16 mouse cellular contexts compared by ENCODE assay signal in the genomic region with DNA sequence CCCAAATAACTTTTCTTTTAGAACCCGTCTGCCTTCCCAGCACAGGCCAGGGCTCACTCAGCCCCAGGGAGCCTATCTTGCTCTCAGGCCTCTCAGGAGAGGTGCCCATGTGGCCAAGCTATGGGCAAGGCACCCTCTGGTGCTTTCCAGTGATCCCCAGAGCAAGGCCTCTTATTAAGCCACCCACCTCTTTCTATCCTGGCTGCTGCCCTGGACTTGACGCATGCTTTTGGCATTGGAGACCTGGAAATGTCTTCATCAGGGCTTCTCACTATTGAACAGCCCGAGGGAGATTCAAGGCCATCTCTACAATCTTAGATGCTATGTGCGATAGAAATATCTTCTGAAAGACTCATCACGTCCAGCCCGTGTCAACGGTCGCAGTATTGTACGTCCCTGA.
A peak's percentile ranks its signal among the peaks of the same experiment; 100 is the strongest.
DNase-seq lines count a peak whose midpoint lies in the region; ATAC-seq lines count a peak whose summit lies in the region.
"Had no signal": no experiment of that assay in that cellular context is flagged by ENCODE, and none has a peak within 500 bp of the region (broad histone marks: within the 10 kb centered on the region; RNA-seq: fewer than 3 reads in every experiment).

No protein-coding gene starts in this region.

- no peak overlapping the region for H3K4me2 ChIP-seq in forebrain, embryonic 16.5 days (ENCODE audit: low read length)
- H3K4me2 ChIP-seq in lung, embryonic 15.5 days: no peak overlapping the region
- no peak overlapping the region for H3K4me2 ChIP-seq in heart, embryonic 14.5 days (ENCODE audit: low read length)
- H3K4me2 ChIP-seq in stomach, embryonic 15.5 days: no peak overlapping the region

- H3K27me3 ChIP-seq in forebrain, embryonic 10.5 days (ENCODE audit: poor library complexity, severe bottlenecking): no peaks in the 10 kb centered on the region
- H3K27me3 ChIP-seq in forebrain, embryonic 16.5 days (replicated peaks; ENCODE audit: control insufficient read depth, insufficient read depth, low read length): no peaks in the 10 kb centered on the region
- no peaks in the 10 kb centered on the region for H3K27me3 ChIP-seq in lung, embryonic 15.5 days
- no peaks in the 10 kb centered on the region for H3K27me3 ChIP-seq in heart, embryonic 14.5 days (ENCODE audit: control insufficient read depth, insufficient read depth, low read length)
- no peaks in the 10 kb centered on the region for H3K27me3 ChIP-seq in stomach, embryonic 15.5 days (replicated peaks)
- H3K27me3 ChIP-seq: megakaryocyte, embryonic 14.5 days had no signal

- H3K27ac ChIP-seq in forebrain, embryonic 10.5 days: peak overlapping the region; percentile 56
- H3K27ac ChIP-seq in forebrain, embryonic 16.5 days (ENCODE audit: low read length): no peak overlapping the region
- H3K27ac ChIP-seq in lung, embryonic 15.5 days: peak overlapping the region; percentile 37
- peak overlapping the region; percentile 54 to 57 for H3K27ac ChIP-seq in heart, embryonic 14.5 days (replicated peaks in 1 of 2; ENCODE audit: control insufficient read depth in 1 of 2, insufficient read depth in 1 of 2, low read depth in 2 of 2, low read length in 2 of 2)
- H3K27ac ChIP-seq in stomach, embryonic 15.5 days: peak overlapping the region; percentile 51; the same call in 1 of the 2 replicates
- H3K27ac ChIP-seq: liver, embryonic 14.5 days had no signal

- WGBS in forebrain, embryonic 10.5 days: 90% methylated on average over 9 of the region's 9 CpGs
- 89% methylated on average over 9 of the region's 9 CpGs for WGBS in forebrain, embryonic 16.5 days
- 74% methylated on average over 9 of the region's 9 CpGs for WGBS in lung, embryonic 15.5 days
- 38% methylated on average over 9 of the region's 9 CpGs for WGBS in heart, embryonic 14.5 days
- WGBS in stomach, embryonic 15.5 days: 89% methylated on average over 9 of the region's 9 CpGs

- H3K4me3 ChIP-seq in forebrain, embryonic 10.5 days: no peak overlapping the region
- H3K4me3 ChIP-seq in forebrain, embryonic 16.5 days (replicated peaks; ENCODE audit: low read length): no peak overlapping the region
- H3K4me3 ChIP-seq in lung, embryonic 15.5 days: no peak overlapping the region
- no peak overlapping the region for H3K4me3 ChIP-seq in heart, embryonic 14.5 days (ENCODE audit: control insufficient read depth in 1 of 2, insufficient read depth in 1 of 2, low read depth in 1 of 2, low read length in 2 of 2)
- H3K4me3 ChIP-seq in stomach, embryonic 15.5 days (replicated peaks): no peak overlapping the region
- H3K4me3 ChIP-seq: erythroblast, embryonic 14.5 days; megakaryocyte, embryonic 14.5 days had no signal

- no peaks in the 10 kb centered on the region for H3K36me3 ChIP-seq in forebrain, embryonic 10.5 days (replicated peaks)
- no peaks in the 10 kb centered on the region for H3K36me3 ChIP-seq in forebrain, embryonic 16.5 days (ENCODE audit: control insufficient read depth, insufficient read depth)
- no peaks in the 10 kb centered on the region for H3K36me3 ChIP-seq in lung, embryonic 15.5 days
- peaks cover 75% of the 10 kb centered on the region for H3K36me3 ChIP-seq in heart, embryonic 14.5 days (ENCODE audit: control insufficient read depth, insufficient read depth, low read length)
- no peaks in the 10 kb centered on the region for H3K36me3 ChIP-seq in stomach, embryonic 15.5 days
- H3K36me3 ChIP-seq: G1E had no signal

- H3K4me1 ChIP-seq in forebrain, embryonic 10.5 days: peaks cover 16% of the 10 kb centered on the region
- no peaks in the 10 kb centered on the region for H3K4me1 ChIP-seq in forebrain, embryonic 16.5 days (replicated peaks; ENCODE audit: control insufficient read depth, insufficient read depth, low read length)
- H3K4me1 ChIP-seq in lung, embryonic 15.5 days: peaks cover 34% of the 10 kb centered on the region
- peaks cover 28 to 63% of the 10 kb centered on the region in 2 experiments for H3K4me1 ChIP-seq in heart, embryonic 14.5 days (ENCODE audit: control insufficient read depth in 2 of 2, insufficient read depth in 2 of 2, low read length in 2 of 2)
- H3K4me1 ChIP-seq in stomach, embryonic 15.5 days: peaks cover 15% of the 10 kb centered on the region

- no peaks in the 10 kb centered on the region for H3K9me3 ChIP-seq in forebrain, embryonic 10.5 days
- no peaks in the 10 kb centered on the region for H3K9me3 ChIP-seq in forebrain, embryonic 16.5 days (ENCODE audit: control insufficient read depth, low read length)
- no peaks in the 10 kb centered on the region for H3K9me3 ChIP-seq in lung, embryonic 15.5 days
- no peaks in the 10 kb centered on the region for H3K9me3 ChIP-seq in heart, embryonic 14.5 days (ENCODE audit: control insufficient read depth, low read length)
- H3K9me3 ChIP-seq in stomach, embryonic 15.5 days: no peaks in the 10 kb centered on the region
- H3K9me3 ChIP-seq: megakaryocyte, embryonic 14.5 days had no signal

- DNase-seq in forebrain, embryonic 10.5 days (ENCODE audit: extremely low spot score, low spot score): no peak
- no peak for DNase-seq in lung, postnatal 4 days
- DNase-seq in frontal cortex, postnatal 36 days (ENCODE audit: low spot score in 2 of 2): no peak
- DNase-seq in adrenal gland, postnatal 4 days (ENCODE audit: low spot score in 2 of 2): no peak
- DNase-seq: B cell, adult 2 months; cerebellum, postnatal 25 days; gastrocnemius, postnatal 36 days; spleen, adult 18-20 months had no signal

- no peak overlapping the region for H3K9ac ChIP-seq in forebrain, embryonic 16.5 days (replicated peaks; ENCODE audit: low read depth, low read length)
- H3K9ac ChIP-seq in lung, embryonic 15.5 days: no peak overlapping the region
- peak overlapping the region; percentile 54 for H3K9ac ChIP-seq in heart, embryonic 14.5 days (ENCODE audit: low read length)
- H3K9ac ChIP-seq in stomach, embryonic 15.5 days: no peak overlapping the region
- H3K9ac ChIP-seq: liver, embryonic 14.5 days had no signal

- ATAC-seq in forebrain, embryonic 16.5 days: no peak
- no peak for ATAC-seq in lung, embryonic 15.5 days (ENCODE audit: borderline replicate concordance, extremely low read depth, low FRiP score, low TSS enrichment)
- ATAC-seq in heart, embryonic 14.5 days (ENCODE audit: insufficient number of reproducible peaks, insufficient read depth, low FRiP score, low read depth): no peak
- ATAC-seq in stomach, embryonic 15.5 days (ENCODE audit: insufficient read depth, low FRiP score, low read depth): no peak
